Mouse (Mus musculus) liver (tissue): ENCODE data around the gene Csad.
"Not testable (repeated sequence)": the region's sequence is repeated elsewhere in the genome, so short reads cannot be mapped to it uniquely, and the experiment has no call there.

Experiments used
- DNase-seq: peaks from one replicate; pipeline ENCODE4 v3.0.0-alpha.2; 2020; ENCODE audit warnings: mixed read lengths

Gene Csad

GRCm38 (mm10) chr15:102233896-102234295 is 29.4 kb upstream of the Csad start:
- no peak for DNase-seq

DNA sequence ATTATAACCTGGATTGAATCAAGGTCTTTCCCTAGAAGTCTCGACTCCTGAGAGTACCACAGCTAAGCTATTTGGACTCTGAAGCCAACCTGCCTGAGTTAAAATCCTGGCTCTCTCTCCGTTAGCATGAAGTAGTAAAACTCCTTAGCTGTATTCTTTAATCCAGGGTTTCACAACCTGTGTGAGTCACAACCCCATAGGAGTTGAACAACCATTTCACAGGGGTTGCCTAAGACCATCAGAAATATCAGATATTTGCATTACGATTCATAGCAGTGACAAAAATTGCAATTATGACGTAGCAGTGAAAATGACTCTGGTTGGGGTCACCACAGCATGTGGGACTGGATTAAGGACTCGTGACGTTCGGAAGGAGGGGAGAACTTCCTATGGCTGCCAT is 28.2 kb upstream of the Csad start:
- no peak for DNase-seq

DNA sequence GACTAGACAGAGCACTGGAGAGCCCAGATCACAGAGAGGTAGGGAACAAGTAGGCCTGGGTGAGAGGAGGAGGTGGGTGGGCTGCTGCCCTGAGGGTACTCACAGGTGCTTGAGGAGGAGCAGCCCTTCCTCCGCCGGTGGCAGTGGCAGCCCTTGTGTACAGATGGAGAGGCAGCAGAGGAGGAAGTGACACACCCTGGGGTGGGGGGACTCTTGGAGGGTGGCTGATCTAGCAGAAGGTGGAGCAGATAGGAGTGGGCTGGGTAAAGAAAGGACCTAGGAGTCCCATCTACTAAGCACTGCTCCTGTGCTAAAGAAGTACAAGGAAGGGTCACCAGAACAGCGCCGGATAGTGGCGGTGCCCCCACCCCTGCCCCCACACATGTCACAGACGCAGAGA is 27.2 kb upstream of the Csad start, which contains the start of gene Itgb7:
Gene Itgb7, minus strand, starts transcription at position 197 of the 400 bp plus-strand sequence.
- DNase-seq = peak; percentile 82

DNA sequence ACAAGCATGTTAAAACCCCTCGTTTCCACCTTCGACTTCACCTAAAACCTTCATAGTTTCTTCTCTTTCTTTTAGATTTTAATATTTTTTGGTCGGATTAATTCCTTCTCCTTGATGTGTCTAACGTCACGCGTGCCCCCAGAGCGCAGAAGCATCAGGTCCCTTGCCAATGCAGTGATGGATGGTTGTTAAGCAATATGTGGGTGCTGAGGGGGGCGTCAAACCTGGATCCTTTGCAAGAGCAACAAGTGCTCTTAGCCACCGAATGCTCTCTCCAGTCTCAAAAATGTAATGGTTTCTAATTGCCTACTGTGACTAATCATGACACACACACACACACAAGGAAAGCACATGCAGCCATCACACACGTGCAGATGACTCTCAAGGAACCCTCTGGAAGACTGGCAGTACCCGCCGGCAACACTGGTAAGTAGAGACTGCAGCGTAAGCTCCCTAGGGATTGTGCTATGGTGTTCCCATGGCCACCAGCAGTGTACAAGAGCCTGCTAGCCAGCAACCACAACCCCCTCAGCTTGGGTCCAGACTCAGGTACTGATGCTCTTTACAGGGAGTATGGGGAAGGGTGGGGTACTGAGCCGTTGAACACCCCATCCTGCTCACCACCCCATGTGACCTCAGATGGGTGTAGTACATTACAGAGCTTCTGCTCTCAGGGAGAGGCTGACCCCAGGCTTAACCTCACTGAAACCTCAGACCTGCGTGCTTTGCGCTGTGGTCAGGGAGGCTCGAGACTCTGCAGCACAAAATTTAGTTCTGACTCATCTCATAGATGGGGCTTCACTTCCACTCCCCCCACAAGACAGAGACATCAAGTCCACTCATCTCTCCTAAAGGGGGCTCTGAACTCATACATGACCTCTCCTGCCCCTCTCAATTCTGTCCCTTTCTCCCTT is 26.1 kb upstream of the Csad start:
- no peak for DNase-seq

DNA sequence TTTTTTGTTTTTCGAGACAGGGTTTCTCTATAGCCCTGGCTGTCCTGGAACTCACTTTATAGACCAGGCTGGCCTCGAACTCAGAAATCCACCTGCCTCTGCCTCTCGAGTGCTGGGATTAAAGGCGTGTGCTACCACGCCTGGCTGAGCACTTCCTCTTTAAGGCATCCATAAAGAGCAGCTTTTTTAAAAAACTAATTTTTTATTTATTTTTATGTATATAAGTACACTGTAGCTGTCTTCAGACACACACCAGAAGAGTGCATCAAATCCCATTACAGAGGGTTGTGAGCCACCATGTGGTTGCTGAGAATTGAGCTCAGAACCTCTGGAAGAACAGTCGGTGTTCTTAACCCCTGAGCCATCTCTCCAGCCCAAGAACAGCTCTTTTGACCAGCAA is 21.1 kb upstream of the Csad start:
- not testable (repeated sequence) for DNase-seq

DNA sequence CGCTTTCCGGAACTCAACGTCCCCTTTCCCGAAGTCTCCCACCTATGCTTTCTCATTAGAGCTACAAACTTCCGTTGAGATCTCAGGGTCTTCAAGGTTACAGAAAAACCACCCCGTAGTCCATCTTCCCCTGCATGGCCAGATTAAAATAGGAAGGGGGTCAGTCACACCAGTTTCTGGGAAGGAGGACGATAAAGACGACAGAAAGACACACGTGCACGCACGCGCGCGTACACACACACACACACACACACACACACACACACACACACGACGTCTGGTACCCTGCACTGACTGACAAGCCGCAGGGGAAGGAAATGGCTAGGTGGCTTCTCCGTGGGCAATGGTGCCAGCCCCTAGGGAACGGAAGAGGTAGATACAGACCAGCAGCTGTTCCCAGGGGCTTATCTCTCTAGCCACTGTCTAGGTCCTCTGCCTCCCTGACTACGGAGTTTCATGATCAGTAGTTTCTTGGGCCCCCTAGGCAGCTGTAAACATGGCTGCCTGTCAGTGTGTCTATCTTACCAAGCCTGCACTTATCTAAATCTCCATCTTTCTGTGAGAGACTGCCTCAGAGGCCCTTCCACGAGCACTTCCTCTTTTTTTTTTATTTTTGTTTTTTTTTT is 20.6 kb upstream of the Csad start:
- peak; percentile 62 for DNase-seq

- DNase-seq = peak; percentile 83
Measured at GRCm38 (mm10) chr15:102224186-102224991, 19.9 kb upstream of the Csad start.

- no peak for DNase-seq
Measured at GRCm38 (mm10) chr15:102222386-102222785, 17.9 kb upstream of the Csad start.

DNA sequence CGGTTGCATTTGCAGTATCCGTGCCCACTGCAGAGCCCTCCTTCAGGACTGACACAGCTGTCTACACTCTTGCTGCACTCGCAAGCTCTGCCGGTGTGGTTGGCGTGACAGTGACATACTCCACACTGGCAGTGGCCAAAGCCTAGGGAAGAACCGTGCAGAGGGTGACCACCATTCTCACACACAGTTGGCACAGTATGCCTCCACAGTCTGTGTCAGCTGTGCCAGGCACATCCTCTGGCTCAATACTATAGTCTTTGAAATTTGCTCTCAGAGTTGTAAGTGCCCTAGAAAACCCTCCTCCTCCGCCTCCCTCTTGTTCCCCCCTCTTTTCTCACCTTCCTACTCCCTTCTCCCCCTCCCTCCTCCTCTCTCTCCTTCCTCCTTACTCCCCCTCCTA is 12.8 kb upstream of the Csad start:
- no peak for DNase-seq

- no peak for DNase-seq
Measured at GRCm38 (mm10) chr15:102216459-102217228, 12.1 kb upstream of the Csad start.

- no peak for DNase-seq
Measured at GRCm38 (mm10) chr15:102215624-102216023, 11.1 kb upstream of the Csad start.

GRCm38 (mm10) chr15:102214132-102214531 is 9.6 kb upstream of the Csad start:
- no peak for DNase-seq

- no peak for DNase-seq
Measured at GRCm38 (mm10) chr15:102211895-102212294, 7.4 kb upstream of the Csad start.

DNA sequence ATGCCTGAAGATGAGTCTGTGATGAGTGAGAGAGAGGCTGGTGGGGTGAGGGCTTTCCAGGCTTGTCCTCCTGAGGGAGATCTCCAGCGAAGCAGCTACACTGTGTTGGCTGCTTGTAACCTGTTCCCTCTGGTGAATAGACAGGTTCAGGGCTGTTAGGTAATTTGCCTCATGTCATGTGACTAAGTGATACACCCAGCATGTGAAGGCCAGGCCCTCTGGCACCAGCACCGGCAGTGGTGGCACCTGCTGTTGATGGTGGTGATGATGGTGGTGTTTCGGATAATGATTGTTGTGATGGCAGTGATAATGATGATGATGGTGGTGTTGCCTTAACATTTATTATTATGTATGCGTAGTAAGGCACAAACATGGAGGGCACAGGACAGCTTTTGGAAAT is 6.3 kb upstream of the Csad start:
- no peak for DNase-seq

DNA sequence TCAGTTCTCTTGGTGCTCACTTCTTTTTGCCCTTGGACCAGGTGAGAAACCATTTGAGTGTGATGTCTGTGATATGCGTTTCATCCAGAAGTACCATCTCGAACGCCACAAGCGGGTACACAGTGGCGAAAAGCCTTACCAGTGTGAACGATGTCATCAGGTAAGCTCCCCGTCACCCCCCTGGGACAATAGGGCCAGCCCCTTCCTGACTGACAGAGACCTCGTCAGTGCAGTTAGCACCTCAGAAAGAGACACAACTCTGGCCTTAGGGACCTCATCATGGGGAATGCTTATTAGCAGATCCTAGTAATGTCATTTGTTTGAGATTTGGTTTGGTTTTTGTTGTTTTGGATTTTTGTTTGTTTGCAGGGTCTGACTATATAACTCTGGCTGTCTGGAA is 4.6 kb upstream of the Csad start:
- no peak for DNase-seq

DNA sequence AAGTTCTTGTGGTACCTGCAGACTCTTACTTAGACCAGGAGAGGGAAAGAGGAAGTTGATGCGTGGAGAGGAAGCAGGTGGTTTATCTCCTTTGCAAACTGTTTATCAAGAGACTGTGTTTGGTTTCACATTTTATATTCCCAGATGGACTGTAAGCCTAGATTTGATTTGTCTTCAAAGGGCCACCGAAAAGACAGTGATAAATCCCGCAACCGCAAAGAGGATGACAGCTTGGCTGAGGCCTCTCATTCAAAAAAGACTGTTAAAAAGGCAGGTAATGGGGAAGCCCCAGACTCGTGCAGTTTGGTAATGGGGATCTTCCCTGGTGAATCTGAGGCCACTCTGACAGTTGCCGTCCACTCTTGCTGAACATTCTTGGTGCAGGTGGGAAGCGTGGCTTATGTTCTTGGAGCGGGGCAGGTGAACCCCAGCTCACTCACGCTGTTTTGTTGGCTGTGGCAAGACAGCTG is 3.6 kb upstream of the Csad start:
- no peak for DNase-seq

DNA sequence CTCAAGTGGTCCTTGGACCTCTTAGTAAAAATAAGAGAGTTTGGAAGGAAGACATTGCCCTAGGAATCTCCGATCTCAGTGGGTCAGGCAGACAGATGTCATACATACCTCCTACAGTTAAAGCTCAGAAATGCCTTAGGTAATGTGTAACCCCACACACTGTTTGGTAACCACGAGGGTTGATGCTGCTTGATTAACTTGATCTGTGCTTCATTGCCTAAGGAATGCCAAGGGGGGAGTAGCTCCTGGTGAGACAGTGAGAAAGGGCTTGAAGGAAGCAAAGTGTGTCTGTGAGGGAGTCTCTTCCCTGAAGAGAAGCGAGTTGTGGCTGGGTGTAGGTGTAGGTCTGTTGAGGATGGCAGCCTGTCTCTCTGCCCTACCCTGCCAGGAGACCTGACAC is 2.8 kb upstream of the Csad start:
- no peak for DNase-seq

GRCm38 (mm10) chr15:102205779-102206178 is 1.3 kb upstream of the Csad start:
- no peak for DNase-seq

DNA sequence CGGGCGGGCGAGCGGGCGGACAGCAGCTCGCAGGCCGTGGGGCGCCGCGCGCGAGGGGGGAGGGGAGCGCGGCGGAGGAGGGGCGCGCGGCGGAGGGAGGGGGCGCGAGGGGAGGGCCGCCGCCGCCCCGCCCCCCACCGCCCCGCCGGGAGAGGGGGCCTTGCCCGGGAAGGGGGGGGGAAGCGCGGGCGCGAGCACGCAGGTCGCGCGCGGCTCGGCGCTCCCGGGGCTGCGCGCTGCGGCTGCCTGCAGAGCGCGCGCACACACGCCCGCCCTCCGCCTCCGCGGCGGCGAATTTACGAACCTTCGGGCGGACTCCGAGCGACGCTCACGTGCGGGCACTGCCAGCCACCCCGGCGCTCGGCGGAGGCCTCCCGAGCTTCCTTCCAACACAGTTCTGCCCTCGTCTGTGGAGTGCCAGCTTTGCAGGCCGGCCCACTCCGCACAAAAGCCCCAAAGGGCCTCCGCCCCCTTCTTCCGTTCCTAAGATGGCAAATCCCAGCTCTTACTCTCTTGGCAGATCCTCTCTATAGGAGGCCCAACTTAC is 616 bp downstream of the Csad start:
- peak; percentile 80 for DNase-seq

GRCm38 (mm10) chr15:102202971-102203834 is 1.3 kb downstream of the Csad start, which contains the start of gene Zfp740:
Zfp740 (plus strand) TSS chr15:102203249.
- DNase-seq = peak; percentile 96

DNA sequence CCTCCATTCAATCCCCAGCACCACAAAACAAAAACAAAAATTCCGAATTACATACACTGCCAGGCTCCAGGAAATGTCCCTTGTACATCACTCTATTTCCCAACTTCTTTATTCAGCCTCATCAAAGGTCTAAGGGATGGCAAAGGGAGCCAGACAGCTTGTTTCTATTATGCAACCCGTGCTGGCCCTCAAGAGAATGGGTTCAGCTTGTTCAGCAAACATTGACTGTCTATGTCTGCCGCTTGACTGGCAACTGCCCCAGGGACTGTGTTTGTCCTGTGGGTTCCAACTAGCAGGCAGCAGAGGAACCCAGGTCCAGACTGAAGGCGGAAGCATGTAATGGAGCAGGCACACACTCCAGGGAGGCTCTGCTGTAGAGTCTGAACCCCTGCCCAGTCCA is 5.7 kb downstream of the Csad start:
- DNase-seq = peak; percentile 38
